Mouse (Mus musculus): ENCODE results near the gene Tamm41. TPM values are rescaled to one million over a fixed set of nuclear protein-coding genes. Genes with fewer than 3 reads are reported as not detected.

The Tamm41 gene
- 7.2 TPM for polyA plus RNA-seq (2014; fragmentation: Illumina TruSeq; extraction: RNeasy Lipid Tissue Mini Kit (QIAGEN cat#74804); ENCODE audit: low read depth, low replicate concordance)

GRCm38 (mm10) chr6:115037103-115038094 is at the start of gene Tamm41:
Tamm41 (minus strand) TSS chr6:115037876.

DNA sequence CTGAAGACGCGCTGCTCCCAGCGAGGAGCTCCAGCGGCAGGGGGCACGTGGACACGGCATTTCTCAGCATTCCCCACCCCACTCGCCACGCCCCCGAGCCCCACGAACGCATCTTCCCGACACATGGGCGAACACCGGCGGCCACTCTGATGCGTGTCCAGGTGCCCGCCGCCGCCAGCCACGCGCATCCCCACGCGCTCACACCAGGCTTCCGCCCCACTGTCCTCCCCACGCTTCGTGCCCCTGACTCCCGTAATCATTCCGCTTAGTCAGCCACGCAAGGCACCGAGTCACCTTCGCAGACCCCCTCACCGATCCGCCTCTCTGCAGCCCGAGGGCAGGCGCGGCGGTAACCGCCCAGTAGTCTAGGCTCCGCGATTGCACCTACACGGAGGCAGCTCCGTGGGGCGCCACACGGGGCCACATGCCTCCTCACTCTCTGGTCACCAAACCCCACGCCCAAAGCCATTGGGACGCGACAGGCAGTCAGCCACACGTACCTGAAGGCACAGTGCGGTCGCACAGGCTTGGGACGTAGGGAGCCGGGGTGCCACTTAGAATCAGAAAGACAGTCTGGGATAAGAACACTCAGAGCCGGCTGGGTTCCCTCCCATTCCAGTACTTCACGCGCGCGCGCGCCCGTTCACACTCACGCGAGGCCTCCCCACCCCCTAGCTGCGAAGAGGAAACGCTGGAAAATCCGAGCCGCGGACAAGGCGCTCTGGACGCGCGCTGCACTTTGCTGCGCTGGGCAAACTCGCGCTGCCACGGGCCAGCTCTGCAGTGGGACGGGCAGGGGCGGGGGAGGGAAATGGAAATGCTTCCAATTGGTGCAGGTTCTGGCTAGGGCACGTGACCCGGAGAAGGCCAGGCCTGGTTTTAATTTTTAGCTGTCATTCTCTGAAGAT is 68.2 kb downstream of the Tamm41 start, which contains the start of gene Vgll4:
TSS of gene Vgll4 (minus strand) at position 782 of the 908 bp plus-strand sequence.

Other genes starting within 250 kb of the Tamm41 start
- gene Vgll4, start 67.9 kb downstream of the Tamm41 start, polyA plus RNA-seq (2014; fragmentation: Illumina TruSeq; extraction: RNeasy Lipid Tissue Mini Kit (QIAGEN cat#74804); ENCODE audit: low read depth, low replicate concordance), result 25.0 TPM
- gene Syn2, start 97.0 kb upstream of the Tamm41 start, polyA plus RNA-seq (2014; fragmentation: Illumina TruSeq; extraction: RNeasy Lipid Tissue Mini Kit (QIAGEN cat#74804); ENCODE audit: low read depth, low replicate concordance), result 10.0 TPM
- not detected for gene Gm17482, start 189.5 kb upstream of the Tamm41 start, polyA plus RNA-seq (2014; fragmentation: Illumina TruSeq; extraction: RNeasy Lipid Tissue Mini Kit (QIAGEN cat#74804); ENCODE audit: low read depth, low replicate concordance)
- 4.1 TPM for gene Timp4, start 214.3 kb upstream of the Tamm41 start, polyA plus RNA-seq (2014; fragmentation: Illumina TruSeq; extraction: RNeasy Lipid Tissue Mini Kit (QIAGEN cat#74804); ENCODE audit: low read depth, low replicate concordance)